Mouse (Mus musculus): ENCODE data around the gene Mylk4.

DNA sequence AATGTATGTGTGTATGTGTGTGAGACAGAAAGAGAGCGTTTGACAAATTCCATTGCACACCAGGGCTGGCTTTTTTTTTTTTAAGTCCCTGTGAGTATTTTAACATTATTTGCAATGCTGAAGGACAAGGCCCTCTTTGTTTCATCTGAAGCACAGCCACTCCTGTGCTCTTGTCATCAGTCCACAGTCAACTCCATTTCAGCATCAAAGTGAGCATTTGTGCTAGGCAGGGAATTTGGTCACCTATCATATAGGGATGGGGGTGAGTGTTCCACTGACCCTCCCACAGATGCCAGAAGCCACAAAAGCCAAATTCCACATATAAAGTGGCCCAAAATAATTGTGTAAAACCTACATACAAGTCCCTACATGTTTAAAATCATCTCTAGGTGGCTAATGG, 78.4 kb downstream of the Mylk4 start:
- TF ChIP-seq TAL1 (IDR thresholded peaks at IDR 0.05; ENCODE audit: low read length) (no peak), GATA1 (IDR thresholded peaks at IDR 0.05; ENCODE audit: low read length) (no peak)
